Mouse (Mus musculus): Measurements from ENCODE around the gene Sos2. TPM values are rescaled to one million over a fixed set of nuclear protein-coding genes. Genes with fewer than 3 reads are reported as not detected.
"Not testable (repeated sequence)": the region's sequence is repeated elsewhere in the genome, so short reads cannot be mapped to it uniquely, and the experiment has no call there.

Gene Sos2
- polyA plus RNA-seq, 1 experiment from 2014 or later, result 12.1 TPM

DNA sequence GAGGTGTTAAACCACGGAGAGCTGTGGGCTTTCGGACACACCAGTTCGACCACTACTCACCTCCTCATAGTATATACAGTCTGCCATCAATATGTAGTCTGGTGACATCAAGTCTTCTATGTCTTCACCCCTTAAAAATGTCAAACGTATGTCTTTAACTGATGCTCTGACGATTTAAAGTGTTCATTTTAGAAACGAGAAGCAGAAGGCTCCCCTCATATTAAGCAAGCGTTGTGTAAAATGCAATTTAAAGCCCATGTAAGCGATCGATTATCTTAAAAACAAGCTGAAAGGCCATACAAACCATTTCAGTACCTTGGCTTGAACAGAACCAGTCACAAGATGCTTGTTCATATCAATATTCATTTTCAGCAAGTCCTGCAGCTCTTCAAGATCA, 99.4 kb downstream of the Sos2 start:
- H3K27ac ChIP-seq, result peak overlapping the region; percentile 71; the same call in 1 of the 2 replicates
- 33% methylated on average over 9 of the region's 9 CpGs for WGBS
- H3K9me3 ChIP-seq (replicated peaks), result no peaks in the 10 kb centered on the region
- H3K4me1 ChIP-seq, result peaks cover 15% of the 10 kb centered on the region; the same call in 1 of the 2 replicates
- H3K4me2 ChIP-seq (replicated peaks), result peak overlapping the region; percentile 63
- no peaks in the 10 kb centered on the region for H3K27me3 ChIP-seq
- peak overlapping the region; percentile 81 for H3K4me3 ChIP-seq
- peaks cover 43% of the 10 kb centered on the region for H3K36me3 ChIP-seq
- ATAC-seq (ENCODE audit: low FRiP score), result no peak
- H3K9ac ChIP-seq, result peak overlapping the region; percentile 79

GRCm38 (mm10) chr12:69579623-69580022, 102.0 kb downstream of the Sos2 start:
- Histone ChIP-seq H3K27ac (no peak overlapping the region), H3K4me2 (replicated peaks) (no peak overlapping the region), H3K9me3 (replicated peaks) (no peaks in the 10 kb centered on the region), H3K4me1 (peaks cover 15% of the 10 kb centered on the region; the same call in 1 of the 2 replicates), H3K36me3 (peaks cover 34% of the 10 kb centered on the region), H3K27me3 (no peaks in the 10 kb centered on the region), H3K4me3 (no peak overlapping the region), H3K9ac (no peak overlapping the region)
- ATAC-seq (ENCODE audit: low FRiP score), result no peak
- WGBS, result 94% methylated on average over 5 of the region's 5 CpGs

DNA sequence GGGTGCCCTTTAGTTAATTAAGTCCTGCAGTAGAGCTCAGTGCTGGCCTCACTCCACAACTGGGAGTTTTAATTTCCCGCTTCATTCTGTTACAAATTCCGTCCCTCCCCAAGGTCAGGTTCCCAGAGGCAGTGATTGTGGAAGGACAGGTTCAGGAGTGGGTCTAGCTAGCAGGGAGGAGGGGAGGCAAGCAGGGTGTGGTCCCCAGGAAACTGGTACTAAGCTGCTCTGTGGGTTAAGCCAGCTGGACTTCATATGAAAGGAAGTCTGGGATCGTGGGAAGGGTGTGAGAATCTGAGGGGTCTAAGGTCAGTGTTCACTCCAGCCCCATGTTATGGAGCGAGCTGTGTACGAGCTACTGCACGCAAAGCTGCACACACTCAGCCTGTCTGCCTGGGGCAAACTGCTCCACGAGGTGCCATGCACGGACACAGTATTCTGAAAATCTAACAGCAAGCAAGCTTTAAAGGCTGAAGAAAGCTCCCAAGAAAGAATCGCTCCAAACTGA, 105.5 kb downstream of the Sos2 start:
- H3K27me3 ChIP-seq, result no peaks in the 10 kb centered on the region
- 89% methylated on average over 9 of the region's 9 CpGs for WGBS
- no peak for ATAC-seq (ENCODE audit: low FRiP score)
- no peak overlapping the region for H3K9ac ChIP-seq
- H3K4me3 ChIP-seq, result no peak overlapping the region
- H3K4me2 ChIP-seq (replicated peaks), result no peak overlapping the region
- no peaks in the 10 kb centered on the region for H3K9me3 ChIP-seq (replicated peaks)
- H3K27ac ChIP-seq, result no peak overlapping the region
- peaks cover 32% of the 10 kb centered on the region for H3K36me3 ChIP-seq
- H3K4me1 ChIP-seq, result peaks cover 6% of the 10 kb centered on the region; the same call in 1 of the 2 replicates

DNA sequence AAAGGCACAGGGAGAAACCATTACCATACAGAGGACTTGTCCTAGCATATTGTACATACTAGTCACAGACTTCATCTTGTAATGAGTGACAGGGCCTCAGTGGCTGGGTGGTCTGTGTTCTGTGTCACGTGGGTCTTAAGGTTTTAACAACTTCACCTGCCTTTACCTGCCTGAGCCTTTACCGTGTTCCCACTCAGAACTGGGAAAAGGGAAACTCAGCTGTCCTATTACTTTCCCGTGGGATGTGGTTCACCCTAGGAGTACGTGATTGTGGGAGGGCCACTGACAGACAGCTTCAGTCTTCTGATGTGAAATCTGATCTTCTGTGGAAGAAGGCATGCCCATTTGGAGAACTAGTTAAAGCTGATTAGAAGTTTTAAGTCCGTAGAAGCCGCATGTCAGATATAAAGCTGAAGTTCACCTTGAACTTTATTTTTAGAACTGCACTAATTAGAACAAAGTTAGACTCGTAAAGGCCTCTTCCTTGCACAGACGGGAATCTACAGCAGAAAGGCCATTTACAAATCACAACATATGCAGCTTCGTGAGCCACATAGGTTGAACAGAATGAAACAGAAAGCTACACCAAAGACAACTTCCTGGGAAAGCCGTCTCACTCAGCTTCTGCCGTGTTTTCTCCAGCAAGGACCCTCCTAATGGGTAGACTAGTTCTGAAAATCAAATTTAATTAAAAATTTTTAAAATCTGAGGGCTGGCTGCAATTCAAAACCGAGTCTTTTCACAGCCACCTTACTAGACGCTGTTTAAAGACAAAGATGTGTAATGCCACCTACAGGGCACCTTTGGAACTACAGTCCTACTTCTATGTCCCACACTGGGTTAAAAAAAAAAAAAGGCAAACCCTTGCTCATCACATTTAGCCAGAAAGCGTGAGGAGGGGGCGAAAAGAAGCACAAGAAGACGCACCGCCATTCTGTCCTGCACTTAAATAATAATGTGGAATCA, 107.5 kb downstream of the Sos2 start:
- Histone ChIP-seq H3K4me2 (replicated peaks) (peak overlapping the region; percentile 36), H3K4me3 (no peak overlapping the region; the same call in 1 of the 2 replicates), H3K4me1 (peaks cover 6% of the 10 kb centered on the region; the same call in 1 of the 2 replicates), H3K27me3 (no peaks in the 10 kb centered on the region), H3K9ac (no peak overlapping the region), H3K27ac (no peak overlapping the region), H3K9me3 (replicated peaks) (no peaks in the 10 kb centered on the region), H3K36me3 (peaks cover 27% of the 10 kb centered on the region)
- WGBS, result 31% methylated on average over 17 of the region's 17 CpGs
- ATAC-seq (ENCODE audit: low FRiP score), result peak; percentile 63; the same call in 1 of the 2 replicates

DNA sequence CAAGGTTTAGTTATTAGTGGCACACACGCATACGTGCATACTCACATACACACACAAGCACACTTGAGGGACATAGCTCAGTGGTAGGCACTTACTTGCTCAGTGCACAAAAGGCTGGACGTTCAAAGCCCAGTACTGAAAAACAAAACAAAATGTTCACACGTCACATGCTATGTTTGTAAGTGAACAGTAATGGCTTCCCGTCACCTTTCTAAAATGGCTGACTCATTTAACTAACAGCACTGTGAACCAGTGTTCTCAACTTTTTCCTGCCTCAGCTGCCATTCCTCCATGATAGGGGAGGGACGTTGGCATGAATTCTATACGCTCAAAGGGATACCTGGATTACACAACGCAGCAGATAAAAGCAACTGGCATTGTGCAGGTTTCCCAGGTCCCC, 108.4 kb downstream of the Sos2 start:
- Histone ChIP-seq H3K36me3 (peaks cover 19% of the 10 kb centered on the region), H3K27ac (no peak overlapping the region), H3K27me3 (no peaks in the 10 kb centered on the region), H3K4me3 (no peak overlapping the region), H3K9me3 (replicated peaks) (no peaks in the 10 kb centered on the region), H3K9ac (no peak overlapping the region), H3K4me1 (peaks cover 6% of the 10 kb centered on the region; the same call in 1 of the 2 replicates), H3K4me2 (replicated peaks) (no peak overlapping the region)
- no peak for ATAC-seq (ENCODE audit: low FRiP score)
- 94% methylated on average over 8 of the region's 8 CpGs for whole genome bisulfite sequencing

DNA sequence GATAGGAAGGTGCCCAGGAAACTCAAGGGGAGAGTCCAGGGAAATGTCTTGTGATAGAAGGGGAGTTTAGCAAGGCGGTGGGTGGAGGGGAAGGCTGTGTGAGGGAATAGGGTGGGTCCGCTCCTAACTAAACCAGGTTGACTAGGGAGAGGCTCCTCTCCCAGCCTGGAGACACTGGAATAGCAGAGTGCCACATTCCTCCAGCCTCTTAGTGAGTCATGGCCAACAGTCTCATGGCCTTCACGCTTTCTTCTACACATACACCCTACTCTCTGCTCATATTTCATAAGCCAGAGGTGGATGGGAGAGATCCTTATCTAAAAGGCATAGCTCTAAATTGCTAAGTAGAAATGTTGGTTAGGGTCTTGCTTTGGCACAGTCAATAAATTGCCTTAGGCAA, 111.7 kb downstream of the Sos2 start:
- Histone ChIP-seq H3K36me3 (no peaks in the 10 kb centered on the region), H3K9ac (no peak overlapping the region), H3K9me3 (replicated peaks) (no peaks in the 10 kb centered on the region), H3K4me2 (replicated peaks) (no peak overlapping the region), H3K27ac (no peak overlapping the region), H3K27me3 (no peaks in the 10 kb centered on the region), H3K4me3 (no peak overlapping the region), H3K4me1 (peaks cover 6% of the 10 kb centered on the region; the same call in 1 of the 2 replicates)
- WGBS, result 97% methylated on average over 3 of the region's 3 CpGs
- no peak for ATAC-seq (ENCODE audit: low FRiP score)

- no peak for ATAC-seq (ENCODE audit: low FRiP score)
- Histone ChIP-seq H3K27ac (no peak overlapping the region), H3K4me2 (replicated peaks) (no peak overlapping the region), H3K36me3 (no peaks in the 10 kb centered on the region), H3K9ac (no peak overlapping the region), H3K9me3 (replicated peaks) (no peaks in the 10 kb centered on the region), H3K27me3 (no peaks in the 10 kb centered on the region), H3K4me1 (no peaks in the 10 kb centered on the region), H3K4me3 (no peak overlapping the region)
- WGBS, result 79% methylated on average over 3 of the region's 3 CpGs
Measured at GRCm38 (mm10) chr12:69568266-69568665, 113.4 kb downstream of the Sos2 start.

- H3K4me2 ChIP-seq (replicated peaks); H3K27ac ChIP-seq; H3K36me3 ChIP-seq; H3K4me1 ChIP-seq; ATAC-seq (ENCODE audit: low FRiP score); H3K27me3 ChIP-seq; H3K9me3 ChIP-seq (replicated peaks); H3K9ac ChIP-seq; H3K4me3 ChIP-seq: not testable (repeated sequence)
- WGBS, result 87% methylated on average over 6 of the region's 6 CpGs
Measured at GRCm38 (mm10) chr12:69561006-69561405, 120.6 kb downstream of the Sos2 start.

- H3K27ac ChIP-seq, result no peak overlapping the region
- H3K36me3 ChIP-seq, result no peaks in the 10 kb centered on the region
- H3K9ac ChIP-seq, result no peak overlapping the region
- H3K4me3 ChIP-seq, result no peak overlapping the region
- WGBS, result 60% methylated on average over 6 of the region's 6 CpGs
- H3K27me3 ChIP-seq, result no peaks in the 10 kb centered on the region
- no peak for ATAC-seq (ENCODE audit: low FRiP score)
- H3K9me3 ChIP-seq (replicated peaks), result no peaks in the 10 kb centered on the region; the same call in 1 of the 2 replicates
- no peaks in the 10 kb centered on the region; the same call in 1 of the 2 replicates for H3K4me1 ChIP-seq
- no peak overlapping the region for H3K4me2 ChIP-seq (replicated peaks)
Measured at GRCm38 (mm10) chr12:69556221-69556861, 125.3 kb downstream of the Sos2 start.

- H3K27ac ChIP-seq, result no peak overlapping the region
- WGBS, result 78% methylated on average over 13 of the region's 13 CpGs
- no peaks in the 10 kb centered on the region for H3K27me3 ChIP-seq
Measured at GRCm38 (mm10) chr12:69545456-69546178, 136.0 kb downstream of the Sos2 start.

GRCm38 (mm10) chr12:69544994-69545393, 136.7 kb downstream of the Sos2 start:
- Histone ChIP-seq H3K9ac (no peak overlapping the region), H3K36me3 (no peaks in the 10 kb centered on the region), H3K4me1 (no peaks in the 10 kb centered on the region), H3K27me3 (no peaks in the 10 kb centered on the region), H3K9me3 (replicated peaks) (no peaks in the 10 kb centered on the region), H3K27ac (no peak overlapping the region), H3K4me3 (no peak overlapping the region), H3K4me2 (replicated peaks) (no peak overlapping the region)
- 80% methylated on average over 6 of the region's 6 CpGs for WGBS
- no peak for ATAC-seq (ENCODE audit: low FRiP score)

More at GRCm38 (mm10) chr12:69545456-69546178, 136.0 kb downstream of the Sos2 start:
- H3K4me3 ChIP-seq, result no peak overlapping the region
- no peak overlapping the region for H3K4me2 ChIP-seq (replicated peaks)
- no peaks in the 10 kb centered on the region for H3K36me3 ChIP-seq
- H3K9ac ChIP-seq, result no peak overlapping the region
- no peaks in the 10 kb centered on the region for H3K4me1 ChIP-seq
- no peak for ATAC-seq (ENCODE audit: low FRiP score)
- H3K9me3 ChIP-seq (replicated peaks), result no peaks in the 10 kb centered on the region

DNA sequence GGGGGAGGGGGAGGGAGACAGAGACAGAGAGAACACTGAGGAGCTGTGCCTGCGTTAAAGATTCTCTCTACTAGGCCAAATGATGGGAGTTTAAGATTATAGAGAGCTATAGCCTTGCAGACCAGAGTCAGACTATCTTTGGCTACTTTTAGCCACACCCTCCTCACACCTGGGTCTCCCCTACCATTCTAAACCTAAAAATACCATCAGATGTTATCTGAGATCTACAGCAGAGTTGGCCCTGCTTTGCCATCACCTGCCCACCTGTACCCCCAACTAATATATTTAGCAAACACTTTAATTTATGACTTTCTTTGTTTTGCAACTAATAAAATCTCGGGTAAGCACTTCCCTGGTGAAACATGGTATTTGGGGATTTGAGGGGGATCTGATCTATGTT, 137.1 kb downstream of the Sos2 start:
- Histone ChIP-seq H3K4me3 (no peak overlapping the region), H3K4me2 (replicated peaks) (no peak overlapping the region), H3K36me3 (no peaks in the 10 kb centered on the region), H3K4me1 (no peaks in the 10 kb centered on the region), H3K9me3 (replicated peaks) (no peaks in the 10 kb centered on the region), H3K9ac (no peak overlapping the region), H3K27ac (no peak overlapping the region), H3K27me3 (no peaks in the 10 kb centered on the region)
- no peak for ATAC-seq (ENCODE audit: low FRiP score)
- WGBS, result 61% methylated on average over 2 of the region's 2 CpGs
